Mouse (Mus musculus): ENCODE measurements around the gene Olfr459. TPM values are rescaled to one million over a fixed set of nuclear protein-coding genes. Genes with fewer than 3 reads are reported as not detected.

The Olfr459 gene
- total RNA-seq, 1 experiment from 2014 or later, result not detected

Other genes with a start within 250 kb of the Olfr459 start
- gene Ephb6, start 169.7 kb downstream of the Olfr459 start, total RNA-seq (2017), result 10.7 and 17.9 TPM in 2 replicates
- gene Trpv6, start 138.8 kb downstream of the Olfr459 start, total RNA-seq (2017), result not detected in 2 replicates
- gene Trpv5, start 94.4 kb downstream of the Olfr459 start, total RNA-seq (2017), result not detected in 2 replicates
- not detected in 2 replicates for gene Llcfc1, start 90.7 kb downstream of the Olfr459 start, total RNA-seq (2017)
- gene Kel, start 70.8 kb downstream of the Olfr459 start, total RNA-seq (2017), result 2.3 and 12.9 TPM in 2 replicates
- gene Pip, start 72.4 kb upstream of the Olfr459 start, total RNA-seq (2017), result not detected in 2 replicates
- gene Sval2, start 77.8 kb upstream of the Olfr459 start, total RNA-seq (2017), result not detected in 2 replicates
- gene Sval1, start 176.5 kb upstream of the Olfr459 start, total RNA-seq (2017), result not detected in 2 replicates
- not detected in 2 replicates for gene Sval3, start 193.0 kb upstream of the Olfr459 start, total RNA-seq (2017)